Mouse (Mus musculus): ENCODE results near the gene Ier3.

- TF ChIP-seq POLR2A (IDR thresholded peaks at IDR 0.05; ENCODE audit: low read depth, low read length), result no peak
- TF ChIP-seq CTCF (conservative IDR thresholded peaks at IDR 0.05; ENCODE audit: insufficient read depth, insufficient read length, low read depth, low read length), result no peak
Measured at GRCm38 (mm10) chr17:35788025-35788424, 33.5 kb upstream of the Ier3 start.
